Mouse (Mus musculus): ENCODE results near the gene Mcfd2. TPM values are rescaled to one million over a fixed set of nuclear protein-coding genes. Genes with fewer than 3 reads are reported as not detected.
"Not testable (repeated sequence)": the region's sequence is repeated elsewhere in the genome, so short reads cannot be mapped to it uniquely, and the experiment has no call there.

Gene Mcfd2
- total and polyA plus RNA-seq, 2 experiments from 2014 or later = 35.0 to 40.7 TPM

GRCm38 (mm10) chr17:87310497-87310896, 44.8 kb upstream of the Mcfd2 start:
- Histone ChIP-seq H3K9ac (no peak overlapping the region), H3K4me3 (ENCODE audit: low read depth, low read length) (no peak overlapping the region), H3K27me3 (ENCODE audit: insufficient read depth, low read length) (no peaks in the 10 kb centered on the region), H3K9me3 (ENCODE audit: low read length) (no peaks in the 10 kb centered on the region), H3K4me2 (ENCODE audit: low read depth) (no peak overlapping the region), H3K36me3 (ENCODE audit: insufficient read depth) (no peaks in the 10 kb centered on the region), H3K27ac (ENCODE audit: low read depth, low read length) (no peak overlapping the region), H3K4me1 (ENCODE audit: insufficient read depth) (0 out of 2 replicates have a peak, but pooled peaks cover 2% of the 10 kb centered on the region)
- DNase-seq (no peak), ATAC-seq (no peak)
- WGBS = 87% methylated on average over 7 of the region's 7 CpGs
- no peak for TF ChIP-seq CTCF (IDR thresholded peaks at IDR 0.05; ENCODE audit: low read depth)

DNA sequence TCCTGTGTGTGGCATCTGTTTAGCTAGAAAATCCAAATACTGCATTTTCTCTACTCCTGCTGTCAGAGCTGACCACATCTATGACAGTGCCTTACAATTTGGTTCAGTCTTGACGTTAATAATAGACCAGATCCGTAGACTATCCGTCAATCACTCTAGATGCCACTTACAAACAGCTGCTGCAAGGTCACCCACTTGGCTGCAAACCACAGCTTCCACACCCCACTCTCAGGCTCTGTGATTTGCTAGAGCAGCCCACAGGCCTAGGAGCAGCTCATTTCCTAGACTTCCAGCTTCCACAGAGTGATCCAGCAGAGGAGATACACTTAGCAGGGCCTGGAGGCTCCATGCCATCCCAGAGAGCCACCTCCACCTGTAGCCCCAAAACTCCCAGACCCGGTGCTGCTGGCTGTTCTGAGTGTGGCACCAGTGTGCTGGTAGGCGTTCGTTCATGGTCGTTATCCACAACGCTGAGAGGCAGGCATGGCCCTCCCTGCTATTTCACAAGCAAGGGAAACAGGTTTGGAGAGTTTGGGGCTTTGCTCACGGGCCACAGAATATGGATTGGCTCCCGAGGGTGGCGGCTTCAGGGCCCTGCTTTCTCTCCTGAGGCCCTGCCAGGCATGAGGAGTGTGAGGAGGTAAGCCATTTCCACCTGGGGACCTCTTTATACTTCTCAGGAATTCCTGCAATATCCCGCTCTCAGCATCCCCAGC, 43.5 kb upstream of the Mcfd2 start:
- Histone ChIP-seq H3K27ac (ENCODE audit: low read depth, low read length) (no peak overlapping the region), H3K9me3 (ENCODE audit: low read length) (no peaks in the 10 kb centered on the region), H3K9ac (no peak overlapping the region), H3K4me2 (ENCODE audit: low read depth) (no peak overlapping the region), H3K36me3 (ENCODE audit: insufficient read depth) (no peaks in the 10 kb centered on the region), H3K4me1 (ENCODE audit: insufficient read depth) (no peaks in the 10 kb centered on the region), H3K27me3 (ENCODE audit: insufficient read depth, low read length) (no peaks in the 10 kb centered on the region), H3K4me3 (ENCODE audit: low read depth, low read length) (no peak overlapping the region)
- WGBS = 75% methylated on average over 12 of the region's 12 CpGs
- ATAC-seq (0 out of 2 replicates have a peak, but pooled peaks have one; percentile 29), DNase-seq (no peak)
- no peak for TF ChIP-seq CTCF (IDR thresholded peaks at IDR 0.05; ENCODE audit: low read depth)

DNA sequence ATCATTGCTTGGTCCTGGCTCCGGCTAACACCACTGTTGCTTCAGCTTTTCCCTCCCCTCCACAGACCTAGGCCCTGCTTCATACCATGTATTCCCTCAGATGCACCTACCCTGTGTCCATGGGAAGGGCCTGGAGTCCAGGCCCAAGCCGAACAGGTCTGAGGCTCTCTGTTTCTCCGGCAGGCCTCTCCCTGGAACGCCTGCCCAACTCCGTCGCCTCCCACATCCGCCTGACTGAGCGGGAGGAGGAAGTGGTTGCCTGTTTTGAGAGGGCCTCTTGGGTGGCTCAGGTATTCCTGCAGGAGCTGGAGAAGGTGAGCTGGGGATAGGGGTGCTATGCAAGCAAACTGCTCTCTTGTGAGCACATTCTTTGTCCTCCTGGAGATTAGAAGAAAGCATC, 41.0 kb upstream of the Mcfd2 start:
- Histone ChIP-seq H3K27me3 (ENCODE audit: insufficient read depth, low read length) (no peaks in the 10 kb centered on the region), H3K9me3 (ENCODE audit: low read length) (no peaks in the 10 kb centered on the region), H3K4me2 (ENCODE audit: low read depth) (no peak overlapping the region), H3K4me1 (ENCODE audit: insufficient read depth) (no peaks in the 10 kb centered on the region), H3K9ac (no peak overlapping the region), H3K27ac (ENCODE audit: low read depth, low read length) (no peak overlapping the region), H3K36me3 (ENCODE audit: insufficient read depth) (no peaks in the 10 kb centered on the region), H3K4me3 (ENCODE audit: low read depth, low read length) (no peak overlapping the region)
- TF ChIP-seq CTCF (IDR thresholded peaks at IDR 0.05; ENCODE audit: low read depth) = no peak
- WGBS = 80% methylated on average over 8 of the region's 8 CpGs
- DNase-seq (no peak), ATAC-seq (no peak)

- Histone ChIP-seq H3K27ac (ENCODE audit: low read depth, low read length) (no peak overlapping the region), H3K4me3 (ENCODE audit: low read depth, low read length) (no peak overlapping the region), H3K9me3 (ENCODE audit: low read length) (no peaks in the 10 kb centered on the region), H3K9ac (no peak overlapping the region), H3K36me3 (ENCODE audit: insufficient read depth) (no peaks in the 10 kb centered on the region), H3K4me1 (ENCODE audit: insufficient read depth) (no peaks in the 10 kb centered on the region), H3K27me3 (ENCODE audit: insufficient read depth, low read length) (no peaks in the 10 kb centered on the region), H3K4me2 (ENCODE audit: low read depth) (no peak overlapping the region)
- WGBS = 96% methylated on average over 8 of the region's 8 CpGs
- DNase-seq (no peak), ATAC-seq (no peak)
- TF ChIP-seq CTCF (IDR thresholded peaks at IDR 0.05; ENCODE audit: low read depth) = no peak
Measured at GRCm38 (mm10) chr17:87305065-87305464, 39.3 kb upstream of the Mcfd2 start.

GRCm38 (mm10) chr17:87304151-87304894, 38.6 kb upstream of the Mcfd2 start:
- no peak overlapping the region for H3K4me2 ChIP-seq (ENCODE audit: low read depth)
- no peaks in the 10 kb centered on the region for H3K27me3 ChIP-seq (ENCODE audit: insufficient read depth, low read length)
- no peak overlapping the region for H3K27ac ChIP-seq (ENCODE audit: low read depth, low read length)
- 82% methylated on average over 11 of the region's 11 CpGs for WGBS
- no peaks in the 10 kb centered on the region for H3K9me3 ChIP-seq (ENCODE audit: low read length)
- H3K4me3 ChIP-seq (ENCODE audit: low read depth, low read length) = no peak overlapping the region
- no peaks in the 10 kb centered on the region for H3K36me3 ChIP-seq (ENCODE audit: insufficient read depth)
- H3K4me1 ChIP-seq (ENCODE audit: insufficient read depth) = no peaks in the 10 kb centered on the region
- DNase-seq (no peak), ATAC-seq (no peak)
- no peak overlapping the region for H3K9ac ChIP-seq
- TF ChIP-seq CTCF (IDR thresholded peaks at IDR 0.05; ENCODE audit: low read depth) = no peak

- H3K9me3 ChIP-seq (ENCODE audit: low read length) = no peaks in the 10 kb centered on the region
- no peaks in the 10 kb centered on the region for H3K36me3 ChIP-seq (ENCODE audit: insufficient read depth)
- TF ChIP-seq CTCF (IDR thresholded peaks at IDR 0.05; ENCODE audit: low read depth) = no peak
- no peak overlapping the region for H3K4me3 ChIP-seq (ENCODE audit: low read depth, low read length)
- ATAC-seq = no peak
- 89% methylated on average over 13 of the region's 13 CpGs for WGBS
- no peak overlapping the region for H3K27ac ChIP-seq (ENCODE audit: low read depth, low read length)
- H3K27me3 ChIP-seq (ENCODE audit: insufficient read depth, low read length) = no peaks in the 10 kb centered on the region
- no peaks in the 10 kb centered on the region for H3K4me1 ChIP-seq (ENCODE audit: insufficient read depth)
- H3K4me2 ChIP-seq (ENCODE audit: low read depth) = no peak overlapping the region
- H3K9ac ChIP-seq = no peak overlapping the region
- no peak for DNase-seq
Measured at GRCm38 (mm10) chr17:87302014-87302794, 36.5 kb upstream of the Mcfd2 start.

DNA sequence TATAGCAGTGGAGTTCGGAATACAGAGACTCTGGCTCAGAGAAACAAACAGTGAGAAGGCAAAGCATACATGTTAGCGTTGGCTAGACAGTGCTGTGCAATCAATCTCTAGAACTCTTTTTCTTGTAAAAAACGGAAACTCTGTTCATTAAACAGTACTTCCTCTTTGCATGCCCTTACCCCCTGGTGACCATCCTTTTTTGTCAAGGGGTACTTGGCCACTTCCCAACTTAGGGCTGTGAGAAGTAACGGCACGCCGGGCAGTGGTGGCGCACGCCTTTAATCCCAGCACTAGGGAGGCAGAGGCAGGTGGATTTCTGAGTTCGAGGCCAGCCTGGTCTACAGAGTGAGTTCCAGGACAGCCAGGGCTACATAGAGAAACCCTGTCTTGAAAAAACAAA, 35.9 kb upstream of the Mcfd2 start:
- H3K9me3 ChIP-seq (ENCODE audit: low read length); H3K36me3 ChIP-seq (ENCODE audit: insufficient read depth); H3K4me1 ChIP-seq (ENCODE audit: insufficient read depth); ATAC-seq; H3K4me3 ChIP-seq (ENCODE audit: low read depth, low read length); DNase-seq; H3K27me3 ChIP-seq (ENCODE audit: insufficient read depth, low read length); H3K27ac ChIP-seq (ENCODE audit: low read depth, low read length); H3K4me2 ChIP-seq (ENCODE audit: low read depth); H3K9ac ChIP-seq: not testable (repeated sequence)
- WGBS = 80% methylated on average over 9 of the region's 9 CpGs

Measured in forebrain, postnatal 0 days (tissue).